Mouse (Mus musculus): ENCODE results near the gene Nat9.

DNA sequence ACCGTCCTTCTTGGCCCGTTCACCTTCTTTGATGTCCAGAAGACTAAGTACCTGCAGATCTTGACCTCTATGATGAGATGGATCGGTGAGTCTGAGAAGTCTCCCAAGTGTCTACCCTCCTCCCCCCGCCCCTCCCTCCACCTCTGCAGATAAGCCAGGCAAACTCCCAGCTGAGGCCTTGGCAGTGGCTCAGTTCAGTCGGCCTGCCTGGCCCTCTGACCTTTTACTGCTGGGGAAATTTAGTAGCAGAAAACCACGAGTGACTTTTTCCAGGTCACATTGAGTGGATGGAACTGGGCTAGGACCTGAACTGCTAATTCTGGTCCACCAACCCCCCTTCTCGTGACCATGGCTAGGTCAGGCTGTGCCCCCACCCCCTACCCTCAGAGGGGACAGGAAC, 40.8 kb upstream of the Nat9 start:
- TF ChIP-seq CTCF (IDR thresholded peaks at IDR 0.05; ENCODE audit: low read depth) (no peak), EP300 (IDR thresholded peaks at IDR 0.05; ENCODE audit: low read depth) (no peak)
